Mouse (Mus musculus) MEL (cell line): Measurements from ENCODE around the gene Gm21915. TPM values are rescaled to one million over a fixed set of nuclear protein-coding genes. Genes with fewer than 3 reads are reported as not detected.

Experiments used
- DNase-seq: peaks from one replicate; pipeline ENCODE4 v3.0.0; 2011; ENCODE audit warnings: low read depth, low spot score
- H3K27ac ChIP-seq: 2 replicates; pipeline ENCODE4 v1.5.1; 2012; ENCODE audit warnings: low read depth, mild to moderate bottlenecking, control low read depth, low read length, moderate library complexity; ENCODE audit not compliant: control insufficient read depth
- H3K27me3 ChIP-seq, 2 experiments: fragments of 150-350 bp in 1 of 2; sonication (generic) in 1 of 2; 2 replicates each; pipeline ENCODE4 v1.6.1; 2012; ENCODE audit warnings: low read length in 2 of 2, mild to moderate bottlenecking in 2 of 2, improper control_type of control experiment in 1 of 2, moderate library complexity in 1 of 2; ENCODE audit not compliant: insufficient read depth in 2 of 2, control insufficient read depth in 1 of 2
- H3K36me3 ChIP-seq, 2 experiments: 2 replicates each; pipeline ENCODE4 v1.6.1; 2012 to 2014; ENCODE audit warnings: low read length in 2 of 2, improper control_type of control experiment in 1 of 2, inconsistent platforms in 1 of 2, mild to moderate bottlenecking in 1 of 2; ENCODE audit not compliant: insufficient read depth in 2 of 2, control insufficient read depth in 1 of 2
- H3K4me1 ChIP-seq, 2 experiments: fragments of 150-350 bp in 1 of 2; sonication (generic) in 1 of 2; 2 replicates each; pipeline ENCODE4 v1.6.1; 2012; ENCODE audit warnings: low read length in 2 of 2, improper control_type of control experiment in 1 of 2, mild to moderate bottlenecking in 1 of 2; ENCODE audit not compliant: insufficient read depth in 2 of 2, control insufficient read depth in 1 of 2
- H3K4me3 ChIP-seq, 2 experiments: fragments of 150-350 bp in 1 of 2; sonication (generic) in 1 of 2; 2 replicates each; pipeline ENCODE4 v1.5.1; 2012; ENCODE audit warnings: low read depth in 2 of 2, low read length in 2 of 2, mild to moderate bottlenecking in 2 of 2, moderate library complexity in 2 of 2, control low read depth in 1 of 2, improper control_type of control experiment in 1 of 2; ENCODE audit not compliant: control insufficient read depth in 1 of 2, insufficient read depth in 1 of 2
- H3K79me2 ChIP-seq: 2 replicates; pipeline ENCODE4 v1.6.1; 2012; ENCODE audit warnings: mild to moderate bottlenecking, low read length, moderate library complexity; ENCODE audit not compliant: control insufficient read depth, poor library complexity, insufficient read depth
- H3K9ac ChIP-seq: 2 replicates; pipeline ENCODE4 v1.6.1; 2012; ENCODE audit warnings: low read depth, mild to moderate bottlenecking, control low read depth, low read length, moderate library complexity; ENCODE audit not compliant: control insufficient read depth, poor library complexity, severe bottlenecking
- H3K9me3 ChIP-seq: fragments of 150-350 bp; sonication (generic); replicated peaks from 2 replicates; pipeline ENCODE4 v1.6.1; 2012; ENCODE audit warnings: mild to moderate bottlenecking, low read length, improper control_type of control experiment, moderate library complexity; ENCODE audit not compliant: insufficient read depth
- CTCF ChIP-seq, 3 experiments: IDR thresholded peaks in 2 of 3; conservative IDR thresholded peaks in 1 of 3; 2 replicates each; pipeline ENCODE4 v1.5.1; 2011 to 2012; ENCODE audit warnings: low read length in 3 of 3, low read depth in 2 of 3, mild to moderate bottlenecking in 2 of 3, improper control_type of control experiment in 1 of 3, inconsistent platforms in 1 of 3, mixed read lengths in 1 of 3, moderate library complexity in 1 of 3; ENCODE audit not compliant: control insufficient read depth in 1 of 3, insufficient read depth in 1 of 3, poor library complexity in 1 of 3, severe bottlenecking in 1 of 3
- E2F4 ChIP-seq: IDR thresholded peaks from 2 replicates; pipeline ENCODE4 v1.6.1; 2011; ENCODE audit warnings: low read depth, low read length, improper control_type of control experiment, borderline replicate concordance
- EP300 ChIP-seq, 2 experiments: IDR thresholded peaks; 2 replicates each; pipeline ENCODE4 v1.6.1; 2011; ENCODE audit warnings: improper control_type of control experiment in 2 of 2, low read length in 2 of 2, low read depth in 1 of 2, mild to moderate bottlenecking in 1 of 2
- ETS1 ChIP-seq: IDR thresholded peaks from 2 replicates; pipeline ENCODE4 v1.6.1; 2012; ENCODE audit warnings: low read depth, mild to moderate bottlenecking, inconsistent platforms, low read length, improper control_type of control experiment, moderate library complexity
- GATA1 ChIP-seq: IDR thresholded peaks from 2 replicates; pipeline ENCODE4 v1.6.1; 2011; ENCODE audit warnings: low read depth, low read length, improper control_type of control experiment
- JUND ChIP-seq: IDR thresholded peaks from 2 replicates; pipeline ENCODE4 v1.6.1; 2011; ENCODE audit warnings: low read depth, mild to moderate bottlenecking, improper control_type of control experiment, low read length
- KAT2A ChIP-seq: conservative IDR thresholded peaks from 2 replicates; pipeline ENCODE4 v1.6.1; 2012; ENCODE audit warnings: low read depth, low read length, improper control_type of control experiment, inconsistent platforms
- MAFK ChIP-seq: IDR thresholded peaks from 2 replicates; pipeline ENCODE4 v1.6.1; 2011; ENCODE audit warnings: low read depth, mild to moderate bottlenecking, low read length, improper control_type of control experiment, borderline replicate concordance
- MAX ChIP-seq: IDR thresholded peaks from 2 replicates; pipeline ENCODE4 v1.6.1; 2011; ENCODE audit warnings: low read length, improper control_type of control experiment
- MEF2A ChIP-seq: IDR thresholded peaks from 2 replicates; pipeline ENCODE4 v1.6.1; 2014; ENCODE audit warnings: low read depth, mild to moderate bottlenecking, inconsistent platforms, low read length, improper control_type of control experiment; ENCODE audit not compliant: poor library complexity, insufficient replicate concordance, severe bottlenecking; ENCODE audit errors: extremely low read depth
- MXI1 ChIP-seq: IDR thresholded peaks from 2 replicates; pipeline ENCODE4 v1.6.1; 2011; ENCODE audit warnings: mild to moderate bottlenecking, low read depth, low read length, improper control_type of control experiment
- MYB ChIP-seq: IDR thresholded peaks from 2 replicates; pipeline ENCODE4 v1.6.1; 2011; ENCODE audit warnings: mild to moderate bottlenecking, low read depth, low read length, improper control_type of control experiment
- MYC ChIP-seq: IDR thresholded peaks from 2 replicates; pipeline ENCODE4 v1.6.1; 2011; ENCODE audit warnings: low read depth, mild to moderate bottlenecking, low read length, improper control_type of control experiment, moderate library complexity
- NELFE ChIP-seq: IDR thresholded peaks from 2 replicates; pipeline ENCODE4 v1.6.1; 2011; ENCODE audit warnings: low read depth, low read length, improper control_type of control experiment
- NRF1 ChIP-seq: IDR thresholded peaks from 2 replicates; pipeline ENCODE4 v1.6.1; 2014; ENCODE audit warnings: low read depth, mild to moderate bottlenecking, inconsistent platforms, low read length, improper control_type of control experiment, moderate library complexity; ENCODE audit not compliant: poor library complexity, insufficient read depth, severe bottlenecking
- POLR2AphosphoS5 ChIP-seq: IDR thresholded peaks from 2 replicates; pipeline ENCODE4 v1.6.1; 2012; ENCODE audit warnings: low read depth, borderline replicate concordance, mild to moderate bottlenecking, inconsistent platforms, low read length, moderate library complexity, mixed read lengths
- RAD21 ChIP-seq: IDR thresholded peaks from 2 replicates; pipeline ENCODE4 v1.6.1; 2011; ENCODE audit warnings: mild to moderate bottlenecking, low read depth, low read length, improper control_type of control experiment
- TBP ChIP-seq: IDR thresholded peaks from 2 replicates; pipeline ENCODE4 v1.8.0; 2011; ENCODE audit warnings: low read depth, low read length, improper control_type of control experiment
- USF1 ChIP-seq: IDR thresholded peaks from 2 replicates; pipeline ENCODE4 v1.6.1; 2014; ENCODE audit warnings: low read depth, mild to moderate bottlenecking, inconsistent platforms, low read length, improper control_type of control experiment, moderate library complexity
- ZKSCAN1 ChIP-seq: IDR thresholded peaks from 2 replicates; pipeline ENCODE4 v1.6.1; 2012; ENCODE audit warnings: low read depth, mild to moderate bottlenecking, inconsistent platforms, low read length, improper control_type of control experiment, moderate library complexity
- polyA plus RNA-seq, 2 experiments: library from polyadenylated mRNA; stranded (reverse) in 1 of 2; unstranded in 1 of 2; fragments of >175 nt in 1 of 2; fragments of >200 nt in 1 of 2; gene quantifications; 2 replicates each; pipeline versions ENCODE4 v1.2.1 to v1.2.4; 2012; ENCODE audit warnings: low replicate concordance in 2 of 2, low read depth in 1 of 2; ENCODE audit not compliant: insufficient read length in 2 of 2, insufficient read depth in 1 of 2, missing spikeins in 1 of 2
- total RNA-seq: library from RNA; depleted of rRNA; stranded (reverse); fragments of 300-350 nt; gene quantifications from 2 replicates; pipeline ENCODE4 v1.2.3, GENCODE M21; 2012

Gene Gm21915
- total and polyA plus RNA-seq, 3 experiments: not detected

GRCm38 (mm10) chr9:40694284-40694683, 23.9 kb downstream of the Gm21915 start:
- Histone ChIP-seq H3K4me1 (no peaks in the 10 kb centered on the region), H3K79me2 (no peaks in the 10 kb centered on the region), H3K4me3 (no peak overlapping the region), H3K36me3 (no peaks in the 10 kb centered on the region), H3K27ac (no peak overlapping the region), H3K9me3 (no peaks in the 10 kb centered on the region), H3K27me3 (no peaks in the 10 kb centered on the region), H3K9ac (no peak overlapping the region)
- TF ChIP-seq MAFK (no peak), JUND (no peak), MYB (no peak), MAX (no peak), NRF1 (no peak), KAT2A (no peak), MYC (no peak), ETS1 (no peak), USF1 (no peak), RAD21 (no peak), MEF2A (no peak), EP300 (IDR thresholded peaks at IDR 0.05; ENCODE audit: low read depth in 1 of 2, low read length in 2 of 2) (no peak), POLR2AphosphoS5 (no peak), GATA1 (no peak), TBP (no peak), CTCF (IDR thresholded peaks at IDR 0.05 in 2 of 3, conservative IDR thresholded peaks at IDR 0.05 in 1 of 3; ENCODE audit: control insufficient read depth in 1 of 3, insufficient read depth in 1 of 3, low read depth in 2 of 3, low read length in 3 of 3, poor library complexity in 1 of 3, severe bottlenecking in 1 of 3) (no peak), MXI1 (no peak), E2F4 (no peak), ZKSCAN1 (no peak)
- no peak for DNase-seq

- H3K4me1 ChIP-seq: no peaks in the 10 kb centered on the region
- H3K79me2 ChIP-seq: no peaks in the 10 kb centered on the region
- H3K4me3 ChIP-seq: no peak overlapping the region
- no peaks in the 10 kb centered on the region for H3K36me3 ChIP-seq
- TF ChIP-seq KAT2A (no peak), MAFK (no peak), NELFE (no peak)
- TF ChIP-seq, all 39 proteins: peak for 0
- DNase-seq: no peak
- no peaks in the 10 kb centered on the region for H3K9me3 ChIP-seq
- no peak overlapping the region for H3K9ac ChIP-seq
- H3K27ac ChIP-seq: no peak overlapping the region
- H3K27me3 ChIP-seq: no peaks in the 10 kb centered on the region
Measured at GRCm38 (mm10) chr9:40696086-40696485, 25.7 kb downstream of the Gm21915 start.
